Mouse (Mus musculus) G1E (cell line): ENCODE measurements around the gene Clec4b2.

Experiments used
- CTCF ChIP-seq: IDR thresholded peaks from 2 replicates; pipeline ENCODE4 v1.5.1; 2012; ENCODE audit warnings: low read depth, low read length, inconsistent platforms, mixed read lengths
- GATA1 ChIP-seq: IDR thresholded peaks from 2 replicates; pipeline ENCODE4 v1.6.1; 2012; ENCODE audit warnings: borderline replicate concordance, low read length, inconsistent platforms, mixed read lengths
- GATA2 ChIP-seq: IDR thresholded peaks from 2 replicates; pipeline ENCODE4 v1.6.1; 2012; ENCODE audit warnings: low read depth, low read length, inconsistent platforms, borderline replicate concordance
- POLR2AphosphoS5 ChIP-seq: IDR thresholded peaks from 2 replicates; pipeline ENCODE4 v1.6.1; 2012; ENCODE audit warnings: low read depth, low read length, inconsistent platforms; ENCODE audit not compliant: insufficient replicate concordance
- TAL1 ChIP-seq: conservative IDR thresholded peaks from 2 replicates; pipeline ENCODE4 v1.6.1; 2012; ENCODE audit warnings: low read depth, low read length, inconsistent platforms, mixed read lengths

DNA sequence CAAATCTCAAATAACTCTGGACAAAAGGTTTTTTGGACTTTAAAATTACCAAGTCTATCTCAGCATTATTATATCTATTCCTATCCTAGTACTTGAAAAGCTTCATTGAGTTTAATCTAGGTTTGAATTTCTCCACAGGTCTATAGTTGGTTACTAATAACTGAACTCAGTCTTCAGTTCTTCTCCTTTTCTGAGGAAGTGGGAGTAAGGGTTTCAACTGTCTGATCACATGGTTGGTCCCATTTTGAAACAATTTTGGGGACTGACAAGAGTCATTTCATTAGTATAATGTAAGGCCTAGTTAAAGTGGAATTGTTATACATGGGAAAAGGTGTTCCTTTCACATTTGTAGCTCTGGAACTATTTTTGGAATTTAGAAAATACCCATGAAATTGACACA lies 1.7 kb upstream of the Clec4b2 start:
- TF ChIP-seq CTCF (no peak), GATA1 (no peak), TAL1 (no peak), POLR2AphosphoS5 (no peak), GATA2 (no peak)
